Mouse (Mus musculus) lung, postnatal 25 days (tissue): ENCODE measurements around the gene Txn1.

Experiments
- DNase-seq: peaks from one replicate; pipeline ENCODE4 v3.0.0; 2022; ENCODE audit warnings: low spot score

Gene Txn1

GRCm38 (mm10) chr4:57896631-57897030 lies 59.6 kb downstream of the Txn1 start:
- DNase-seq: no peak

GRCm38 (mm10) chr4:57895902-57896301 lies 60.3 kb downstream of the Txn1 start:
- no peak for DNase-seq

GRCm38 (mm10) chr4:57895140-57895539 lies 61.1 kb downstream of the Txn1 start:
- no peak for DNase-seq
